Mouse (Mus musculus): ENCODE measurements at regions not wholly inside any gene's neighbourhood (a gene's known extent, or its start where the extent isn't known, plus 50 kb on each side); places are given as distances from the start of the nearest gene placed in this dataset.

DNA sequence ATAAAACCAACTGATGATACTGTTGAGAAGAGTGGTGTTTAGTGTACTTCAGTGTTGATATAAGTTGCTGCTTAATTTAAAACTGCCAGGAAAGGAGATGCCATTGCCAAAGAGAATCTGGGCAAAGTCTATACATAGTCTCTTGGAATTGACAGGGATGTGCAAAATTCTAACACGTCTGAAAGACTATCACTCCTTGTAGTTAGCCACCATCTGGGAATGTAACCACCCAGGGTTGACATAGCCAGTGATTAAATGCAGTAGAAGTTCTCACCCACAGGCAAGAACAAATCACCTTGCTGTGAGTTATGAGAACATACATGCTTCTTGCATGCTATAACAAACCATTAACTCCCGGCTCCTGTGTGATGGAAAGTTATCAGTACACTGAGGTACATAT lies 180.2 kb upstream of the Sel1l start:
- H3K9me3 ChIP-seq (replicated peaks; ENCODE audit: insufficient read depth, low read length): no peaks in the 10 kb centered on the region
- TF ChIP-seq TCF12 (IDR thresholded peaks at IDR 0.05; ENCODE audit: low read depth, low read length): no peak

DNA sequence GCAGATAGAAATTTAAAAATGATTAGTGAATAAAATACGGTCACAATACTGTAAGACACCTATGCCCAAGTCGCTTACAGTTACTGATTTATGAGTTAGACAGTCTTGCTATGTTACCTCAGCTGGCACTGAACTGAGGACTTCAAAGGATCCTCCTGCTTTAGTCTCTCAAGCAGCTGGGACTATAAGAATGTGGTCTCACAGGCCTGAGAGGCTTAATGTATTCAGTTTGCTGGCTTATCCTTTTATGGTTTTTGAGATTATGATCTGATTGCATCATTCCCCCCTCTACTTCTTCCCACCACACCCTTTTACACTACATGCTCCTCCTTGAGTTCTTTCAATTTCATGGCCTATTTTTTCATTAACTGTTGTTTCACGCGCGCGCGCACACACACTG lies 179.4 kb upstream of the Sel1l start:
- TF ChIP-seq NRF1 (IDR thresholded peaks at IDR 0.05; ENCODE audit: insufficient read depth, low read depth, low read length, poor library complexity, severe bottlenecking) (no peak), NELFE (IDR thresholded peaks at IDR 0.05; ENCODE audit: low read depth, low read length) (no peak), GABPA (IDR thresholded peaks at IDR 0.05; ENCODE audit: low read depth, low read length) (no peak), UBTF (IDR thresholded peaks at IDR 0.05; ENCODE audit: borderline replicate concordance, insufficient read depth, low read depth, low read length) (no peak)
- H3K36me3 ChIP-seq (ENCODE audit: control insufficient read depth in 1 of 2, insufficient read depth in 2 of 2, low read length in 2 of 2): no peaks in the 10 kb centered on the region

More for the DNA sequence above, 180.2 kb upstream of the Sel1l start:
- no peaks in the 10 kb centered on the region for H3K27me3 ChIP-seq (ENCODE audit: control insufficient read depth in 1 of 2, insufficient read depth in 2 of 2, low read length in 2 of 2)
- no peaks in the 10 kb centered on the region for H3K79me2 ChIP-seq (ENCODE audit: control insufficient read depth, insufficient read depth, low read length, poor library complexity)
- H3K4me3 ChIP-seq (ENCODE audit: control insufficient read depth in 1 of 2, insufficient read depth in 1 of 2, low read depth in 2 of 2, low read length in 2 of 2): no peak overlapping the region
- H3K27ac ChIP-seq (ENCODE audit: control insufficient read depth, low read depth, low read length): no peak overlapping the region
- H3K4me1 ChIP-seq (ENCODE audit: control insufficient read depth in 1 of 2, insufficient read depth in 2 of 2, low read length in 2 of 2): no peaks in the 10 kb centered on the region
- no peak for DNase-seq (ENCODE audit: low read depth, low spot score)
- H3K9ac ChIP-seq (ENCODE audit: control insufficient read depth, low read depth, low read length, poor library complexity, severe bottlenecking): no peak overlapping the region
- H3K36me3 ChIP-seq (ENCODE audit: control insufficient read depth in 1 of 2, insufficient read depth in 2 of 2, low read length in 2 of 2): no peaks in the 10 kb centered on the region

DNA sequence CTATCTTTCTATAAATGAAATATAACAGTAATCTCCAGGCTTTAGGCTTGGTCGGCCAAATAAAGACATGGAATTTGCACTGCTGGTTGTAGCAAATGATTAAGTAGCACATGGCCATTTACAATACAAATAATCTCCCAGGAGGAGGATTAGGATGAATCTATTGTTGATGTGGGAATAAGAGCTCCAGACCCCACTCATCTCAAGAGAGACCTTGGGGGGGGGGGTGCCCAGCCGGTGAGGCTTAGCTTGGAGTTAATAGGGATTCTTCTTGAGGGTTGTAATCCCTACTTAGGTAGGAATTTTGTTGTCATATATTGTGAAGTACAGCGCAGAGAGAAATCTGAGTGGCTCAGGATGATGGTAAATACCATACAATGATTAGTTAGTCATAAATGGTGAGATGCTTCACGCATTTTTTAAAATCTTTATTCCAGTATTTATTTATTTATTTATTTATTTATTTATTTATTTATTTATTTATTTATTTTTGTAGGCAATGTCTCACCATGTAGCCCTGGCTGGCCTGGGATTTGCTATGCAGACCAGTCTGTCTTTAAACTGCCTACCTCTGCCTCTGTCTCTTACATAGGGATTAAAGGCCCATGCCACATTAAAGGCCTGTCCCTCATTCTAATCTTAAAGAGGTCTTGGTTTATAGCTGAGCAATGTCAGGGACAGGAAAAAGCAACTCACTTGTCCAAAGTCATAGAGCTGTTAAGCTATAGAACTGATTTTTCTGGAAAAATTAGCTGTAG lies 175.7 kb upstream of the Sel1l start:
- no peaks in the 10 kb centered on the region for H3K4me1 ChIP-seq (ENCODE audit: control insufficient read depth in 1 of 2, insufficient read depth in 2 of 2, low read length in 2 of 2)
- TF ChIP-seq RCOR1 (IDR thresholded peaks at IDR 0.05; ENCODE audit: low read depth, low read length) (no peak), BHLHE40 (IDR thresholded peaks at IDR 0.05; ENCODE audit: borderline replicate concordance, low read depth, low read length) (no peak), CTCF (IDR thresholded peaks at IDR 0.05 in 2 of 3, conservative IDR thresholded peaks at IDR 0.05 in 1 of 3; ENCODE audit: control insufficient read depth in 1 of 3, insufficient read depth in 1 of 3, low read depth in 2 of 3, low read length in 3 of 3, poor library complexity in 1 of 3, severe bottlenecking in 1 of 3) (no peak), TBP (IDR thresholded peaks at IDR 0.05; ENCODE audit: low read depth, low read length) (no peak), ZNF384 (IDR thresholded peaks at IDR 0.05; ENCODE audit: low read depth, low read length) (no peak), TCF12 (IDR thresholded peaks at IDR 0.05; ENCODE audit: low read depth, low read length) (no peak), NELFE (IDR thresholded peaks at IDR 0.05; ENCODE audit: low read depth, low read length) (no peak), JUND (IDR thresholded peaks at IDR 0.05; ENCODE audit: low read depth, low read length) (no peak), ZC3H11A (IDR thresholded peaks at IDR 0.05; ENCODE audit: low read depth, low read length) (no peak), USF1 (IDR thresholded peaks at IDR 0.05; ENCODE audit: low read depth, low read length) (no peak), MAFK (IDR thresholded peaks at IDR 0.05; ENCODE audit: borderline replicate concordance, low read depth, low read length) (no peak), UBTF (IDR thresholded peaks at IDR 0.05; ENCODE audit: borderline replicate concordance, insufficient read depth, low read depth, low read length) (no peak), ZKSCAN1 (IDR thresholded peaks at IDR 0.05; ENCODE audit: low read depth, low read length) (no peak)
- H3K9me3 ChIP-seq (replicated peaks; ENCODE audit: insufficient read depth, low read length): no peaks in the 10 kb centered on the region
- H3K27me3 ChIP-seq (ENCODE audit: control insufficient read depth in 1 of 2, insufficient read depth in 2 of 2, low read length in 2 of 2): no peaks in the 10 kb centered on the region
- no peaks in the 10 kb centered on the region for H3K36me3 ChIP-seq (ENCODE audit: control insufficient read depth in 1 of 2, insufficient read depth in 2 of 2, low read length in 2 of 2)
- H3K4me3 ChIP-seq (ENCODE audit: control insufficient read depth in 1 of 2, insufficient read depth in 1 of 2, low read depth in 2 of 2, low read length in 2 of 2): no peak overlapping the region
- H3K9ac ChIP-seq (ENCODE audit: control insufficient read depth, low read depth, low read length, poor library complexity, severe bottlenecking): no peak overlapping the region
- DNase-seq (ENCODE audit: low read depth, low spot score): no peak
- no peaks in the 10 kb centered on the region for H3K79me2 ChIP-seq (ENCODE audit: control insufficient read depth, insufficient read depth, low read length, poor library complexity)
- no peak overlapping the region for H3K27ac ChIP-seq (ENCODE audit: control insufficient read depth, low read depth, low read length)

More for the DNA sequence above, 179.4 kb upstream of the Sel1l start:
- H3K27ac ChIP-seq (ENCODE audit: control insufficient read depth, low read depth, low read length): no peak overlapping the region
- H3K27me3 ChIP-seq (ENCODE audit: control insufficient read depth in 1 of 2, insufficient read depth in 2 of 2, low read length in 2 of 2): no peaks in the 10 kb centered on the region
- H3K9ac ChIP-seq (ENCODE audit: control insufficient read depth, low read depth, low read length, poor library complexity, severe bottlenecking): no peak overlapping the region
- no peaks in the 10 kb centered on the region for H3K9me3 ChIP-seq (replicated peaks; ENCODE audit: insufficient read depth, low read length)
- no peaks in the 10 kb centered on the region for H3K4me1 ChIP-seq (ENCODE audit: control insufficient read depth in 1 of 2, insufficient read depth in 2 of 2, low read length in 2 of 2)
- DNase-seq (ENCODE audit: low read depth, low spot score): no peak
- H3K79me2 ChIP-seq (ENCODE audit: control insufficient read depth, insufficient read depth, low read length, poor library complexity): no peaks in the 10 kb centered on the region
- no peak overlapping the region for H3K4me3 ChIP-seq (ENCODE audit: control insufficient read depth in 1 of 2, insufficient read depth in 1 of 2, low read depth in 2 of 2, low read length in 2 of 2)
